Comparison of ENCODE assay signal across 8 mouse cellular contexts in the genomic region with DNA sequence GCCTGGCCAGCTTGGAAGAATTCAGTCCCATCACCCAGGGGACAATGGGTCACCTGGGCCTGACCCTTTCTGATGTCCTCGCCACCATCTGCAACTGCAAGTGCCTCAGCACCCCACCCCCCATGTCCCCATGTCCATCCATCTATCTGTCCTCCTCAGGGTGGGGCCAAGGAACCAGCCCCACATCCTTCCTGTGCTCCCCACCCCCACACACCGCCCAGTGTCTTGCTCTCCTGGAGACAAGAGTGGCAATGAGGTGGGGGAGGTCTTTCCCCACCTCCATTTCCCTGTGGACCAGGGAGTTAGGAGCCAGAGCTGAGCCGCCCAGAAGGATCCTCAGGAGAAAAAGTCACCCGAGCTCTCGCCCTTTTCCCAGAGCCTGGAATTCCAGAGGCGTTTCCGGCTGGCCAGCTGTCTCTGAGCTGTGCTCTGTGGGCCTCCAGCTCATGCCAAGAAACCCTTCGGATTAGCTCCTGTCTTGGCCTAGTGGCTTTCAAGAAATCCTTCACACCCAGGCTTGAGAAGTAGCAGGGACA. TPM values are rescaled to one million over a fixed set of nuclear protein-coding genes. Genes with fewer than 3 reads are reported as not detected.
A peak's percentile ranks its signal among the peaks of the same experiment; 100 is the strongest.
DNase-seq lines count a peak whose midpoint lies in the region; ATAC-seq and TF ChIP-seq lines count a peak whose summit lies in the region.

No protein-coding gene starts in this region.

- 38% methylated on average over 8 of the region's 8 CpGs for WGBS in forebrain, embryonic 10.5 days
- 43% methylated on average over 8 of the region's 8 CpGs for WGBS in forebrain, embryonic 14.5 days
- 41% methylated on average over 8 of the region's 8 CpGs for WGBS in intestine, embryonic 16.5 days
- WGBS in liver, postnatal 0 days (ENCODE audit: insufficient replicate concordance) = 74% methylated on average over 8 of the region's 8 CpGs
- WGBS in stomach, embryonic 16.5 days = 33% methylated on average over 8 of the region's 8 CpGs
- WGBS in thymus, adult 2 months = 91% methylated on average over 8 of the region's 8 CpGs

- no peaks in the 10 kb centered on the region for H3K36me3 ChIP-seq in forebrain, embryonic 10.5 days (replicated peaks)
- H3K36me3 ChIP-seq in forebrain, embryonic 14.5 days (ENCODE audit: control insufficient read depth, insufficient read depth, low read length) = no peaks in the 10 kb centered on the region
- no peaks in the 10 kb centered on the region for H3K36me3 ChIP-seq in intestine, embryonic 16.5 days (ENCODE audit: control insufficient read depth, insufficient read depth, low read length)
- H3K36me3 ChIP-seq in liver, postnatal 0 days (replicated peaks; ENCODE audit: insufficient read depth, low read length) = no peaks in the 10 kb centered on the region
- no peaks in the 10 kb centered on the region for H3K36me3 ChIP-seq in stomach, embryonic 16.5 days (ENCODE audit: control insufficient read depth, insufficient read depth, low read length)
- no peaks in the 10 kb centered on the region for H3K36me3 ChIP-seq in thymus, adult 2 months (ENCODE audit: control insufficient read depth, insufficient read depth, low read length)

- 0 out of 2 replicates have a peak, but pooled peaks cover 5% of the 10 kb centered on the region for H3K9me3 ChIP-seq in forebrain, embryonic 10.5 days
- H3K9me3 ChIP-seq in forebrain, embryonic 14.5 days (replicated peaks; ENCODE audit: control insufficient read depth, low read length) = no peaks in the 10 kb centered on the region
- H3K9me3 ChIP-seq in intestine, embryonic 16.5 days (ENCODE audit: control insufficient read depth, low read length) = no peaks in the 10 kb centered on the region
- H3K9me3 ChIP-seq in liver, postnatal 0 days (ENCODE audit: low read length) = no peaks in the 10 kb centered on the region
- no peaks in the 10 kb centered on the region for H3K9me3 ChIP-seq in stomach, embryonic 16.5 days (replicated peaks; ENCODE audit: control insufficient read depth, low read length)

- H3K4me1 ChIP-seq in forebrain, embryonic 10.5 days = peaks cover 80% of the 10 kb centered on the region
- H3K4me1 ChIP-seq in forebrain, embryonic 14.5 days (ENCODE audit: control insufficient read depth, insufficient read depth, low read length) = peaks cover 5% of the 10 kb centered on the region; the same call in 1 of the 2 replicates
- H3K4me1 ChIP-seq in intestine, embryonic 16.5 days (ENCODE audit: control insufficient read depth, insufficient read depth, low read length) = peaks cover 71% of the 10 kb centered on the region
- peaks cover 32% of the 10 kb centered on the region for H3K4me1 ChIP-seq in liver, postnatal 0 days (ENCODE audit: insufficient read depth)
- peaks cover 61% of the 10 kb centered on the region for H3K4me1 ChIP-seq in stomach, embryonic 16.5 days (ENCODE audit: control insufficient read depth, insufficient read depth, low read length)
- H3K4me1 ChIP-seq in thymus, adult 2 months (replicated peaks; ENCODE audit: control insufficient read depth, insufficient read depth, low read length) = peaks cover 13% of the 10 kb centered on the region

- TF ChIP-seq EP300 in liver, postnatal 0 days (IDR thresholded peaks at IDR 0.05; ENCODE audit: low read depth) = no peak

- TF ChIP-seq POLR2A in thymus, adult 2 months (IDR thresholded peaks at IDR 0.05; ENCODE audit: control insufficient read depth, extremely low read depth, insufficient read depth, low read length, poor library complexity) = no peak

- peak overlapping the region; percentile 87 for H3K27ac ChIP-seq in forebrain, embryonic 10.5 days
- no peak overlapping the region for H3K27ac ChIP-seq in forebrain, embryonic 14.5 days (ENCODE audit: low read depth, low read length)
- peak overlapping the region; percentile 92 for H3K27ac ChIP-seq in intestine, embryonic 16.5 days (ENCODE audit: low read length)
- H3K27ac ChIP-seq in liver, postnatal 0 days (ENCODE audit: low read depth) = peak overlapping the region; percentile 75
- H3K27ac ChIP-seq in stomach, embryonic 16.5 days (ENCODE audit: low read length) = peak overlapping the region; percentile 90
- no peak overlapping the region for H3K27ac ChIP-seq in thymus, adult 2 months (ENCODE audit: control insufficient read depth, insufficient read depth, low read length)

- no peak overlapping the region for H3K4me2 ChIP-seq in forebrain, embryonic 14.5 days (ENCODE audit: low read length)
- H3K4me2 ChIP-seq in intestine, embryonic 16.5 days (ENCODE audit: low read depth, low read length) = no peak overlapping the region
- no peak overlapping the region for H3K4me2 ChIP-seq in liver, postnatal 0 days (ENCODE audit: low read depth, low read length)
- no peak overlapping the region for H3K4me2 ChIP-seq in stomach, embryonic 16.5 days (ENCODE audit: low read depth, low read length)

- no peak for ATAC-seq in forebrain, embryonic 14.5 days
- no peak for ATAC-seq in intestine, embryonic 16.5 days
- ATAC-seq in liver, postnatal 0 days = no peak
- ATAC-seq in stomach, embryonic 16.5 days (ENCODE audit: insufficient read depth, low FRiP score) = no peak

- no peak for DNase-seq in forebrain, embryonic 10.5 days (ENCODE audit: extremely low spot score, low spot score)
- DNase-seq in forebrain, embryonic 14.5 days (ENCODE audit: low spot score) = no peak
- peak; percentile 99 for DNase-seq in heart, adult 11 months
- no peak for DNase-seq in liver, postnatal 0 days
- no peak for DNase-seq in thymus, adult 2 months
- no peak for DNase-seq in frontal cortex, postnatal 14 days (ENCODE audit: low spot score in 2 of 2)

- H3K9ac ChIP-seq in forebrain, embryonic 14.5 days (ENCODE audit: low read length) = no peak overlapping the region
- H3K9ac ChIP-seq in intestine, embryonic 16.5 days (ENCODE audit: low read depth, low read length) = peak overlapping the region; percentile 53
- H3K9ac ChIP-seq in liver, postnatal 0 days (replicated peaks) = no peak overlapping the region
- H3K9ac ChIP-seq in stomach, embryonic 16.5 days (ENCODE audit: low read length) = peak overlapping the region; percentile 31; the same call in 1 of the 2 replicates

- peaks cover 44% of the 10 kb centered on the region for H3K27me3 ChIP-seq in forebrain, embryonic 10.5 days (ENCODE audit: poor library complexity, severe bottlenecking)
- H3K27me3 ChIP-seq in forebrain, embryonic 14.5 days (replicated peaks; ENCODE audit: control insufficient read depth, insufficient read depth, low read length) = peaks cover 4% of the 10 kb centered on the region; the same call in 1 of the 2 replicates
- no peaks in the 10 kb centered on the region for H3K27me3 ChIP-seq in intestine, embryonic 16.5 days (replicated peaks; ENCODE audit: control insufficient read depth, insufficient read depth, low read length)
- no peaks in the 10 kb centered on the region for H3K27me3 ChIP-seq in liver, postnatal 0 days (ENCODE audit: insufficient read depth, low read length)
- H3K27me3 ChIP-seq in stomach, embryonic 16.5 days (ENCODE audit: control insufficient read depth, insufficient read depth, low read length) = no peaks in the 10 kb centered on the region
- H3K27me3 ChIP-seq in thymus, adult 2 months (ENCODE audit: control insufficient read depth, insufficient read depth, low read length) = no peaks in the 10 kb centered on the region; the same call in 1 of the 2 replicates

- TF ChIP-seq CTCF in liver, postnatal 0 days (IDR thresholded peaks at IDR 0.05; ENCODE audit: low read depth) = no peak
- TF ChIP-seq CTCF in thymus, adult 2 months (IDR thresholded peaks at IDR 0.05; ENCODE audit: borderline replicate concordance, control insufficient read depth, extremely low read depth, insufficient read depth, low read length, poor library complexity) = no peak

- no peak overlapping the region for H3K4me3 ChIP-seq in forebrain, embryonic 10.5 days
- no peak overlapping the region for H3K4me3 ChIP-seq in forebrain, embryonic 14.5 days (ENCODE audit: low read depth, low read length)
- H3K4me3 ChIP-seq in intestine, embryonic 16.5 days (ENCODE audit: low read length) = no peak overlapping the region
- no peak overlapping the region for H3K4me3 ChIP-seq in liver, postnatal 0 days (ENCODE audit: low read depth, low read length)
- H3K4me3 ChIP-seq in stomach, embryonic 16.5 days (replicated peaks; ENCODE audit: low read length) = no peak overlapping the region
- H3K4me3 ChIP-seq in thymus, adult 2 months (ENCODE audit: control insufficient read depth, insufficient read depth, low read length) = no peak overlapping the region

RNA-seq across cellular contexts. Expression of gene Cdc42ep1, which starts 6.3 kb away (rescaled TPM):
- 12.6 and 12.7 TPM in 2 replicates for polyA plus RNA-seq in forebrain, embryonic 10.5 days (2016; fragmentation: Nextera tagmentation; extraction: Ambion mirVana)
- polyA plus RNA-seq in forebrain, embryonic 14.5 days (2014; fragmentation: Nextera tagmentation; extraction: Ambion mirVana) = 5.1 and 8.0 TPM in 2 replicates
- 34.5 and 36.1 TPM in 2 replicates for polyA plus RNA-seq in intestine, embryonic 16.5 days (2015; fragmentation: Nextera tagmentation; extraction: Ambion mirVana)
- polyA plus RNA-seq in liver, postnatal 0 days (2015; fragmentation: Nextera tagmentation; extraction: Ambion mirVana) = 12.6 and 19.8 TPM in 2 replicates
- polyA plus RNA-seq in stomach, embryonic 16.5 days (2015; fragmentation: Nextera tagmentation; extraction: Ambion mirVana) = 47.9 and 52.2 TPM in 2 replicates
- polyA plus RNA-seq in thymus, adult 2 months (2012; rRNA removed) = 8.1 and 12.5 TPM in 2 replicates

RNA-seq across cellular contexts. Expression of gene Lgals2, which starts 19.2 kb away (rescaled TPM):
- polyA plus RNA-seq in forebrain, embryonic 10.5 days (2016; fragmentation: Nextera tagmentation; extraction: Ambion mirVana) = not detected in 2 replicates
- polyA plus RNA-seq in forebrain, embryonic 14.5 days (2014; fragmentation: Nextera tagmentation; extraction: Ambion mirVana) = not detected in 2 replicates
- 1,298 and 1,309 TPM in 2 replicates for polyA plus RNA-seq in intestine, embryonic 16.5 days (2015; fragmentation: Nextera tagmentation; extraction: Ambion mirVana)
- polyA plus RNA-seq in liver, postnatal 0 days (2015; fragmentation: Nextera tagmentation; extraction: Ambion mirVana) = 3.4 TPM in 2 replicates
- 86.6 and 122 TPM in 2 replicates for polyA plus RNA-seq in stomach, embryonic 16.5 days (2015; fragmentation: Nextera tagmentation; extraction: Ambion mirVana)
- 2.9 and 4.8 TPM in 2 replicates for polyA plus RNA-seq in thymus, adult 2 months (2012; rRNA removed)

RNA-seq across cellular contexts. Expression of gene Card10, which starts 33.3 kb away (rescaled TPM):
- 2.4 and 2.6 TPM in 2 replicates for polyA plus RNA-seq in forebrain, embryonic 10.5 days (2016; fragmentation: Nextera tagmentation; extraction: Ambion mirVana)
- 1.1 and 1.4 TPM in 2 replicates for polyA plus RNA-seq in forebrain, embryonic 14.5 days (2014; fragmentation: Nextera tagmentation; extraction: Ambion mirVana)
- 5.2 and 6.1 TPM in 2 replicates for polyA plus RNA-seq in intestine, embryonic 16.5 days (2015; fragmentation: Nextera tagmentation; extraction: Ambion mirVana)
- 1.5 and 1.8 TPM in 2 replicates for polyA plus RNA-seq in liver, postnatal 0 days (2015; fragmentation: Nextera tagmentation; extraction: Ambion mirVana)
- polyA plus RNA-seq in stomach, embryonic 16.5 days (2015; fragmentation: Nextera tagmentation; extraction: Ambion mirVana) = 4.0 and 4.4 TPM in 2 replicates
- polyA plus RNA-seq in thymus, adult 2 months (2012; rRNA removed) = 12.6 and 13.0 TPM in 2 replicates

RNA-seq across cellular contexts. Expression of gene Gga1, which starts 40.8 kb away (rescaled TPM):
- polyA plus RNA-seq in forebrain, embryonic 10.5 days (2016; fragmentation: Nextera tagmentation; extraction: Ambion mirVana) = 46.8 and 52.6 TPM in 2 replicates
- 34.8 and 46.5 TPM in 2 replicates for polyA plus RNA-seq in forebrain, embryonic 14.5 days (2014; fragmentation: Nextera tagmentation; extraction: Ambion mirVana)
- 56.3 and 57.4 TPM in 2 replicates for polyA plus RNA-seq in intestine, embryonic 16.5 days (2015; fragmentation: Nextera tagmentation; extraction: Ambion mirVana)
- polyA plus RNA-seq in liver, postnatal 0 days (2015; fragmentation: Nextera tagmentation; extraction: Ambion mirVana) = 12.9 and 14.8 TPM in 2 replicates
- polyA plus RNA-seq in stomach, embryonic 16.5 days (2015; fragmentation: Nextera tagmentation; extraction: Ambion mirVana) = 48.4 and 51.4 TPM in 2 replicates
- polyA plus RNA-seq in thymus, adult 2 months (2012; rRNA removed) = 137 and 155 TPM in 2 replicates

Comparison
In these comparisons a context has a peak if more than half of its experiments do, and no peak if none do; other contexts are left out.
1. H3K27ac ChIP-seq: peak in forebrain, embryonic 10.5 days (single experiment), intestine, embryonic 16.5 days (single experiment), liver, postnatal 0 days (single experiment) and stomach, embryonic 16.5 days (single experiment); none in forebrain, embryonic 14.5 days (single experiment) and thymus, adult 2 months (single experiment).
2. H3K9ac ChIP-seq: peak in intestine, embryonic 16.5 days (single experiment) and stomach, embryonic 16.5 days (single experiment); none in forebrain, embryonic 14.5 days (single experiment) and liver, postnatal 0 days (single experiment).
3. RNA of gene Lgals2, which starts 19.2 kb away (polyA plus RNA-seq): 1,298 to 1,309 TPM in intestine, embryonic 16.5 days and 86.6 to 122 TPM in stomach, embryonic 16.5 days; 2.9 to 4.8 TPM in thymus, adult 2 months, 3.4 TPM in liver, postnatal 0 days, not detected in forebrain, embryonic 10.5 days and not detected in forebrain, embryonic 14.5 days; every median in the first group is over 10 times any median in the second.